ENCODE assay signal across 12 mouse cellular contexts in genomic region chr11:67022354-67023115, GRCm38 (mm10). TPM values are rescaled to one million over a fixed set of nuclear protein-coding genes. Genes with fewer than 3 reads are reported as not detected.
A peak's percentile ranks its signal among the peaks of the same experiment; 100 is the strongest.
DNase-seq lines count a peak whose midpoint lies in the region; ATAC-seq and TF ChIP-seq lines count a peak whose summit lies in the region.
"Had no signal": no experiment of that assay in that cellular context is flagged by ENCODE, and none has a peak within 500 bp of the region (broad histone marks: within the 10 kb centered on the region; RNA-seq: fewer than 3 reads in every experiment).

No protein-coding gene starts in this region.

- no peak for ATAC-seq in forebrain, postnatal 0 days
- no peak for ATAC-seq in forebrain, embryonic 14.5 days
- no peak for ATAC-seq in liver, embryonic 14.5 days (ENCODE audit: insufficient read depth)
- ATAC-seq in midbrain, embryonic 16.5 days: no peak

- H3K36me3 ChIP-seq in forebrain, postnatal 0 days (ENCODE audit: insufficient read depth): no peaks in the 10 kb centered on the region
- H3K36me3 ChIP-seq in forebrain, embryonic 14.5 days (ENCODE audit: control insufficient read depth, insufficient read depth, low read length): no peaks in the 10 kb centered on the region
- peaks cover 3% of the 10 kb centered on the region; the same call in 1 of the 2 replicates for H3K36me3 ChIP-seq in E14TG2a.4 (ENCODE audit: insufficient read depth, low read length)
- no peaks in the 10 kb centered on the region for H3K36me3 ChIP-seq in liver, embryonic 14.5 days (replicated peaks; ENCODE audit: control insufficient read depth, insufficient read depth, low read depth)
- no peaks in the 10 kb centered on the region for H3K36me3 ChIP-seq in midbrain, embryonic 16.5 days (ENCODE audit: control insufficient read depth, insufficient read depth, low read length)
- H3K36me3 ChIP-seq: embryonic facial prominence, embryonic 12.5 days; limb, embryonic 15.5 days had no signal

- TF ChIP-seq POLR2A in lung, adult 2 months (IDR thresholded peaks at IDR 0.05; ENCODE audit: borderline replicate concordance, extremely low read depth, low read depth, low read length): no peak

- no peak overlapping the region for H3K4me2 ChIP-seq in forebrain, postnatal 0 days (ENCODE audit: low read depth)
- no peak overlapping the region for H3K4me2 ChIP-seq in forebrain, embryonic 14.5 days (ENCODE audit: low read length)
- H3K4me2 ChIP-seq in liver, embryonic 14.5 days (ENCODE audit: low read depth): no peak overlapping the region
- no peak overlapping the region for H3K4me2 ChIP-seq in midbrain, embryonic 16.5 days (ENCODE audit: low read length)
- H3K4me2 ChIP-seq: embryonic facial prominence, embryonic 12.5 days; limb, embryonic 15.5 days had no signal

- WGBS in forebrain, postnatal 0 days: 88% methylated on average over 13 of the region's 13 CpGs
- 90% methylated on average over 13 of the region's 13 CpGs for WGBS in forebrain, embryonic 14.5 days
- 79% methylated on average over 13 of the region's 13 CpGs for WGBS in lung, adult 2 months
- WGBS in liver, embryonic 14.5 days (ENCODE audit: insufficient replicate concordance): 65% methylated on average over 13 of the region's 13 CpGs
- 89% methylated on average over 13 of the region's 13 CpGs for WGBS in midbrain, embryonic 16.5 days

- no peaks in the 10 kb centered on the region for H3K4me1 ChIP-seq in forebrain, postnatal 0 days (ENCODE audit: insufficient read depth)
- H3K4me1 ChIP-seq in forebrain, embryonic 14.5 days (ENCODE audit: control insufficient read depth, insufficient read depth, low read length): peaks cover 3% of the 10 kb centered on the region; the same call in 1 of the 2 replicates
- H3K4me1 ChIP-seq in lung, adult 2 months (ENCODE audit: control insufficient read depth, insufficient read depth, low read length): peaks cover 4% of the 10 kb centered on the region
- peaks cover 73% of the 10 kb centered on the region for H3K4me1 ChIP-seq in E14TG2a.4 (replicated peaks; ENCODE audit: low read depth, low read length)
- H3K4me1 ChIP-seq in liver, embryonic 14.5 days (replicated peaks; ENCODE audit: control insufficient read depth in 2 of 2, insufficient read depth in 2 of 2, low read length in 1 of 2): peaks cover 3 to 14% of the 10 kb centered on the region in 2 experiments; a peak in 2 of 4 replicates
- peaks cover 11% of the 10 kb centered on the region for H3K4me1 ChIP-seq in midbrain, embryonic 16.5 days (ENCODE audit: control insufficient read depth, insufficient read depth, low read length)
- H3K4me1 ChIP-seq: limb, embryonic 15.5 days had no signal

- H3K27ac ChIP-seq in forebrain, postnatal 0 days (ENCODE audit: low read depth, low read length): no peak overlapping the region
- no peak overlapping the region for H3K27ac ChIP-seq in forebrain, embryonic 14.5 days (ENCODE audit: low read depth, low read length)
- no peak overlapping the region for H3K27ac ChIP-seq in liver, embryonic 14.5 days
- H3K27ac ChIP-seq in midbrain, embryonic 16.5 days (ENCODE audit: low read length): no peak overlapping the region
- H3K27ac ChIP-seq: embryonic facial prominence, embryonic 12.5 days; limb, embryonic 15.5 days had no signal

- H3K27me3 ChIP-seq in forebrain, postnatal 0 days (ENCODE audit: insufficient read depth, low read length): no peaks in the 10 kb centered on the region
- H3K27me3 ChIP-seq in forebrain, embryonic 14.5 days (replicated peaks; ENCODE audit: control insufficient read depth, insufficient read depth, low read length): no peaks in the 10 kb centered on the region
- H3K27me3 ChIP-seq in E14TG2a.4 (ENCODE audit: insufficient read depth, low read length): no peaks in the 10 kb centered on the region
- H3K27me3 ChIP-seq in liver, embryonic 14.5 days (ENCODE audit: control insufficient read depth, insufficient read depth, low read length): no peaks in the 10 kb centered on the region; the same call in 1 of the 2 replicates
- no peaks in the 10 kb centered on the region; the same call in 1 of the 2 replicates for H3K27me3 ChIP-seq in midbrain, embryonic 16.5 days (ENCODE audit: control insufficient read depth, insufficient read depth, low read depth, low read length)
- H3K27me3 ChIP-seq: embryonic facial prominence, embryonic 12.5 days had no signal

- TF ChIP-seq CTCF in forebrain, postnatal 0 days (IDR thresholded peaks at IDR 0.05; ENCODE audit: low read depth): peak; percentile 64
- peak; percentile 29; the same call in 1 of the 2 replicates for TF ChIP-seq CTCF in lung, adult 2 months (IDR thresholded peaks at IDR 0.05; ENCODE audit: insufficient read depth, low read length)
- peak; percentile 79 for TF ChIP-seq CTCF in E14TG2a.4 (conservative IDR thresholded peaks at IDR 0.05; ENCODE audit: low read length)
- peak; percentile 69 for TF ChIP-seq CTCF in liver, embryonic 14.5 days (IDR thresholded peaks at IDR 0.05; ENCODE audit: low read depth)

- no peak overlapping the region for H3K4me3 ChIP-seq in forebrain, postnatal 0 days (ENCODE audit: low read depth, low read length)
- no peak overlapping the region for H3K4me3 ChIP-seq in forebrain, embryonic 14.5 days (ENCODE audit: low read depth, low read length)
- H3K4me3 ChIP-seq in lung, adult 2 months (replicated peaks; ENCODE audit: extremely low read depth, low read depth, low read length): no peak overlapping the region
- H3K4me3 ChIP-seq in E14TG2a.4 (replicated peaks; ENCODE audit: low read length): no peak overlapping the region
- H3K4me3 ChIP-seq in liver, embryonic 14.5 days (ENCODE audit: insufficient read depth in 1 of 2, low read depth in 2 of 2, low read length in 2 of 2): no peak overlapping the region
- H3K4me3 ChIP-seq in midbrain, embryonic 16.5 days (ENCODE audit: low read depth, low read length): no peak overlapping the region
- H3K4me3 ChIP-seq: embryonic facial prominence, embryonic 12.5 days; limb, embryonic 15.5 days had no signal

- DNase-seq in forebrain, postnatal 0 days: no peak
- DNase-seq in forebrain, embryonic 14.5 days (ENCODE audit: low spot score): no peak
- DNase-seq in lung, adult 2 months: no peak
- DNase-seq in lung, postnatal 14 days: no peak
- DNase-seq in liver, embryonic 14.5 days (ENCODE audit: low read depth in 3 of 3, low spot score in 3 of 3): no peak
- DNase-seq in layer of hippocampus, adult 11-12 months (ENCODE audit: low spot score): no peak

- H3K9me3 ChIP-seq in forebrain, postnatal 0 days (ENCODE audit: low read length): no peaks in the 10 kb centered on the region
- H3K9me3 ChIP-seq in forebrain, embryonic 14.5 days (replicated peaks; ENCODE audit: control insufficient read depth, low read length): no peaks in the 10 kb centered on the region
- H3K9me3 ChIP-seq in E14TG2a.4 (ENCODE audit: low read length): no peaks in the 10 kb centered on the region
- H3K9me3 ChIP-seq in liver, embryonic 14.5 days (ENCODE audit: control insufficient read depth, low read length): no peaks in the 10 kb centered on the region
- H3K9me3 ChIP-seq in midbrain, embryonic 16.5 days (replicated peaks; ENCODE audit: control insufficient read depth, low read length, poor library complexity, severe bottlenecking): no peaks in the 10 kb centered on the region
- H3K9me3 ChIP-seq: embryonic facial prominence, embryonic 12.5 days; limb, embryonic 15.5 days had no signal

- TF ChIP-seq EP300 in liver, embryonic 14.5 days (IDR thresholded peaks at IDR 0.05; ENCODE audit: low read depth): no peak

- no peak overlapping the region for H3K9ac ChIP-seq in forebrain, postnatal 0 days
- no peak overlapping the region for H3K9ac ChIP-seq in forebrain, embryonic 14.5 days (ENCODE audit: low read length)
- H3K9ac ChIP-seq in liver, embryonic 14.5 days (replicated peaks): no peak overlapping the region
- H3K9ac ChIP-seq in midbrain, embryonic 16.5 days (ENCODE audit: low read depth, low read length): no peak overlapping the region
- H3K9ac ChIP-seq: embryonic facial prominence, embryonic 12.5 days; limb, embryonic 15.5 days had no signal

RNA-seq across cellular contexts. Expression of gene Tmem220, which starts 2.4 kb away (rescaled TPM):
- not detected in 2 replicates for total RNA-seq in forebrain, postnatal 0 days (2014; rRNA removed)
- 0.36 and 0.77 TPM in 2 replicates for polyA plus RNA-seq in forebrain, postnatal 0 days (2015; fragmentation: Nextera tagmentation; extraction: Ambion mirVana)
- polyA plus RNA-seq in forebrain, embryonic 14.5 days (2014; fragmentation: Nextera tagmentation; extraction: Ambion mirVana): 0.36 and 0.62 TPM in 2 replicates
- 3.1 and 5.8 TPM in 2 replicates for polyA plus RNA-seq in lung, adult 2 months (2012; rRNA removed)
- polyA plus RNA-seq in liver, embryonic 14.5 days (2012; rRNA removed): 1.2 and 1.6 TPM in 2 replicates
- 0.88 and 1.5 TPM in 2 replicates for polyA plus RNA-seq in liver, embryonic 14.5 days (2014; fragmentation: Nextera tagmentation; extraction: Ambion mirVana)
- polyA plus RNA-seq in midbrain, embryonic 16.5 days (2015; fragmentation: Nextera tagmentation; extraction: Ambion mirVana): 0.47 and 0.89 TPM in 2 replicates
- total RNA-seq: monocyte, adult 5-6 weeks had no signal

RNA-seq across cellular contexts. Expression of gene Adprm, which starts 29.9 kb away (rescaled TPM):
- 22.2 and 23.2 TPM in 2 replicates for total RNA-seq in forebrain, postnatal 0 days (2014; rRNA removed)
- polyA plus RNA-seq in forebrain, postnatal 0 days (2015; fragmentation: Nextera tagmentation; extraction: Ambion mirVana): 24.6 and 26.3 TPM in 2 replicates
- 35.4 and 38.8 TPM in 2 replicates for polyA plus RNA-seq in forebrain, embryonic 14.5 days (2014; fragmentation: Nextera tagmentation; extraction: Ambion mirVana)
- polyA plus RNA-seq in lung, adult 2 months (2012; rRNA removed): 10.2 and 16.6 TPM in 2 replicates
- polyA plus RNA-seq in liver, embryonic 14.5 days (2012; rRNA removed): 5.9 and 7.9 TPM in 2 replicates
- polyA plus RNA-seq in liver, embryonic 14.5 days (2014; fragmentation: Nextera tagmentation; extraction: Ambion mirVana): 9.6 and 9.7 TPM in 2 replicates
- polyA plus RNA-seq in midbrain, embryonic 16.5 days (2015; fragmentation: Nextera tagmentation; extraction: Ambion mirVana): 28.2 and 32.7 TPM in 2 replicates

RNA-seq across cellular contexts. Expression of gene Sco1, which starts 29.9 kb away (rescaled TPM):
- total RNA-seq in forebrain, postnatal 0 days (2014; rRNA removed): 16.0 and 18.3 TPM in 2 replicates
- 11.9 and 13.9 TPM in 2 replicates for polyA plus RNA-seq in forebrain, postnatal 0 days (2015; fragmentation: Nextera tagmentation; extraction: Ambion mirVana)
- polyA plus RNA-seq in forebrain, embryonic 14.5 days (2014; fragmentation: Nextera tagmentation; extraction: Ambion mirVana): 9.3 and 10.3 TPM in 2 replicates
- 2.8 and 3.5 TPM in 2 replicates for polyA plus RNA-seq in lung, adult 2 months (2012; rRNA removed)
- polyA plus RNA-seq in liver, embryonic 14.5 days (2012; rRNA removed): 2.2 and 2.9 TPM in 2 replicates
- polyA plus RNA-seq in liver, embryonic 14.5 days (2014; fragmentation: Nextera tagmentation; extraction: Ambion mirVana): 4.8 and 4.9 TPM in 2 replicates
- 10.9 and 12.5 TPM in 2 replicates for polyA plus RNA-seq in midbrain, embryonic 16.5 days (2015; fragmentation: Nextera tagmentation; extraction: Ambion mirVana)

RNA-seq across cellular contexts. Expression of gene Myh3, which starts 55.6 kb away (rescaled TPM):
- total RNA-seq in forebrain, postnatal 0 days (2014; rRNA removed): 0.24 and 0.54 TPM in 2 replicates
- 0.15 and 0.24 TPM in 2 replicates for polyA plus RNA-seq in forebrain, postnatal 0 days (2015; fragmentation: Nextera tagmentation; extraction: Ambion mirVana)
- 0.04 and 0.06 TPM in 2 replicates for polyA plus RNA-seq in forebrain, embryonic 14.5 days (2014; fragmentation: Nextera tagmentation; extraction: Ambion mirVana)
- polyA plus RNA-seq in lung, adult 2 months (2012; rRNA removed): 0.08 TPM in 1 of 2 replicates, not detected in the other
- 0.03 and 0.06 TPM in 2 replicates for polyA plus RNA-seq in liver, embryonic 14.5 days (2012; rRNA removed)
- 0.06 TPM in 1 of 2 replicates, not detected in the other for polyA plus RNA-seq in liver, embryonic 14.5 days (2014; fragmentation: Nextera tagmentation; extraction: Ambion mirVana)
- polyA plus RNA-seq in midbrain, embryonic 16.5 days (2015; fragmentation: Nextera tagmentation; extraction: Ambion mirVana): 0.14 and 0.22 TPM in 2 replicates
- total RNA-seq: heart, postnatal 36 days; monocyte, adult 5-6 weeks had no signal

Comparison
In these comparisons a context has a peak if more than half of its experiments do, and no peak if none do; other contexts are left out.
1. CTCF ChIP-seq: peak in every context shown above with its lines; median percentile 79 in E14TG2a.4; 69 in liver, embryonic 14.5 days; 64 in forebrain, postnatal 0 days; 29 in lung, adult 2 months.